Mouse (Mus musculus) hindbrain, postnatal 0 days (tissue): ENCODE data around the gene Comp. TPM values are rescaled to one million over a fixed set of nuclear protein-coding genes. Genes with fewer than 3 reads are reported as not detected.

Experiments used
- ATAC-seq: fragments of 200-750 bp; cut with Nextera tagmentation; 2 replicates; pipeline ENCODE4 v1.8.0; 2017; ENCODE audit warnings: mild to moderate bottlenecking, moderate TSS enrichment, moderate library complexity
- DNase-seq: peaks from one replicate; pipeline ENCODE4 v3.0.0-alpha.2; 2015; ENCODE audit warnings: low spot score
- H3K27ac ChIP-seq: fragments of 300-500 bp; sonication (generic); 2 replicates; pipeline ENCODE4 v1.5.1; 2014; ENCODE audit warnings: mild to moderate bottlenecking
- H3K27me3 ChIP-seq: fragments of 300-500 bp; sonication (generic); 2 replicates; pipeline ENCODE4 v1.6.1; 2014; ENCODE audit warnings: low read length, mixed read lengths; ENCODE audit not compliant: insufficient read depth
- H3K36me3 ChIP-seq: fragments of 300-500 bp; sonication (generic); 2 replicates; pipeline ENCODE4 v1.6.1; 2014; ENCODE audit warnings: low read length, mixed read lengths; ENCODE audit not compliant: insufficient read depth
- H3K4me1 ChIP-seq: fragments of 300-500 bp; sonication (generic); 2 replicates; pipeline ENCODE4 v1.6.1; 2014; ENCODE audit warnings: antibody characterized with exemption, low read length, mixed read lengths; ENCODE audit not compliant: insufficient read depth
- H3K4me2 ChIP-seq: fragments of 300-500 bp; sonication (generic); 2 replicates; pipeline ENCODE4 v1.6.1; 2014; ENCODE audit warnings: low read depth, mild to moderate bottlenecking, low read length, moderate library complexity, mixed read lengths
- H3K4me3 ChIP-seq: fragments of 300-500 bp; sonication (generic); 2 replicates; pipeline ENCODE4 v1.5.1; 2014; ENCODE audit warnings: low read length
- H3K9ac ChIP-seq: fragments of 300-500 bp; sonication (generic); replicated peaks from 2 replicates; pipeline ENCODE4 v1.6.1; 2014; ENCODE audit warnings: mild to moderate bottlenecking, low read length, moderate library complexity, mixed read lengths
- H3K9me3 ChIP-seq: fragments of 300-500 bp; sonication (generic); 2 replicates; pipeline ENCODE4 v1.6.1; 2016; ENCODE audit warnings: low read length, mixed read lengths
- CTCF ChIP-seq: IDR thresholded peaks from 2 replicates; pipeline ENCODE4 v1.5.1; 2016; ENCODE audit warnings: antibody characterized with exemption, control low read depth, low read depth
- WGBS: fragments of 180-500 bp; shearing (Covaris S2); extraction: QIAGEN DNeasy Blood & Tissue Kit; methylation state at CpG from one replicate; pipeline ENCODE4 v1.1.7; 2014; 5-methylcytosine and 5-hydroxymethylcytosine counted together
- polyA plus RNA-seq: library from polyadenylated mRNA; unstranded; fragments of >200 nt; fragmentation: Nextera tagmentation; extraction: Ambion mirVana; gene quantifications from 2 replicates; pipeline ENCODE4 v1.2.1, GENCODE M21; 2015
- total RNA-seq: library from RNA; depleted of rRNA; stranded (reverse); fragments of >200 nt; gene quantifications from 2 replicates; pipeline ENCODE4 v1.2.3, GENCODE M21; 2014

Gene Comp
- total and polyA plus RNA-seq, 2 experiments from 2014 or later: 0.21 to 0.25 TPM

- Histone ChIP-seq H3K4me3 (no peak overlapping the region), H3K27me3 (no peaks in the 10 kb centered on the region), H3K36me3 (peaks cover 49% of the 10 kb centered on the region), H3K27ac (peak overlapping the region; percentile 46), H3K9ac (0 out of 2 replicates have a peak overlapping the region, but pooled peaks have one; percentile 9), H3K9me3 (no peaks in the 10 kb centered on the region), H3K4me1 (peaks cover 5% of the 10 kb centered on the region; the same call in 1 of the 2 replicates), H3K4me2 (no peak overlapping the region)
- DNase-seq (peak; percentile 84), ATAC-seq (peak; percentile 85)
- TF ChIP-seq CTCF: peak; percentile 72
- 26% methylated on average over 53 of the region's 53 CpGs for WGBS
Observed at GRCm38 (mm10) chr8:70330741-70331364, 42.5 kb upstream of the Comp start.

- H3K9ac ChIP-seq: 0 out of 2 replicates have a peak overlapping the region, but pooled peaks have one; percentile 33
- H3K4me1 ChIP-seq: peaks cover 5% of the 10 kb centered on the region; the same call in 1 of the 2 replicates
- H3K27me3 ChIP-seq: no peaks in the 10 kb centered on the region
- H3K4me2 ChIP-seq: no peak overlapping the region
- H3K4me3 ChIP-seq: no peak overlapping the region
- ATAC-seq (no peak), DNase-seq (peak; percentile 49)
- TF ChIP-seq CTCF: no peak
- peak overlapping the region; percentile 34; the same call in 1 of the 2 replicates for H3K27ac ChIP-seq
- 60% methylated on average over 19 of the region's 19 CpGs for WGBS
- no peaks in the 10 kb centered on the region for H3K9me3 ChIP-seq
- peaks cover 53% of the 10 kb centered on the region for H3K36me3 ChIP-seq
Observed at GRCm38 (mm10) chr8:70331526-70331925, 41.8 kb upstream of the Comp start.

- Histone ChIP-seq H3K9me3 (no peaks in the 10 kb centered on the region), H3K9ac (no peak overlapping the region), H3K27me3 (no peaks in the 10 kb centered on the region), H3K4me1 (peaks cover 5% of the 10 kb centered on the region; the same call in 1 of the 2 replicates), H3K4me3 (no peak overlapping the region), H3K4me2 (0 out of 2 replicates have a peak overlapping the region, but pooled peaks have one; percentile 10), H3K36me3 (peaks cover 60% of the 10 kb centered on the region), H3K27ac (0 out of 2 replicates have a peak overlapping the region, but pooled peaks have one; percentile 34)
- peak; percentile 90 for DNase-seq
- peak; percentile 76 for ATAC-seq
- WGBS: 23% methylated on average over 41 of the region's 41 CpGs
- peak; percentile 63 for TF ChIP-seq CTCF
Observed at GRCm38 (mm10) chr8:70332070-70332877, 41.1 kb upstream of the Comp start.

- Histone ChIP-seq H3K27ac (no peak overlapping the region), H3K4me1 (peaks cover 5% of the 10 kb centered on the region; the same call in 1 of the 2 replicates), H3K4me2 (no peak overlapping the region), H3K36me3 (peaks cover 66% of the 10 kb centered on the region), H3K9ac (no peak overlapping the region), H3K9me3 (no peaks in the 10 kb centered on the region), H3K27me3 (no peaks in the 10 kb centered on the region), H3K4me3 (no peak overlapping the region)
- DNase-seq (no peak), ATAC-seq (no peak)
- TF ChIP-seq CTCF: no peak
- WGBS: 98% methylated on average over 6 of the region's 6 CpGs
Observed at GRCm38 (mm10) chr8:70332878-70333202, 40.5 kb upstream of the Comp start.

GRCm38 (mm10) chr8:70338931-70339330, 34.4 kb upstream of the Comp start:
- Histone ChIP-seq H3K4me1 (no peaks in the 10 kb centered on the region), H3K27ac (no peak overlapping the region), H3K9ac (no peak overlapping the region), H3K4me3 (no peak overlapping the region), H3K4me2 (no peak overlapping the region), H3K27me3 (no peaks in the 10 kb centered on the region), H3K36me3 (peaks cover 81% of the 10 kb centered on the region), H3K9me3 (no peaks in the 10 kb centered on the region)
- TF ChIP-seq CTCF: no peak
- DNase-seq (no peak), ATAC-seq (no peak)
- WGBS: 92% methylated on average over 7 of the region's 7 CpGs

- DNase-seq: no peak
- Histone ChIP-seq H3K4me1 (no peaks in the 10 kb centered on the region), H3K4me2 (no peak overlapping the region), H3K27ac (no peak overlapping the region), H3K4me3 (no peak overlapping the region), H3K9me3 (no peaks in the 10 kb centered on the region), H3K36me3 (peaks cover 65% of the 10 kb centered on the region), H3K27me3 (no peaks in the 10 kb centered on the region), H3K9ac (no peak overlapping the region)
- no peak for ATAC-seq
- TF ChIP-seq CTCF: no peak
- 82% methylated on average over 7 of the region's 7 CpGs for WGBS
Observed at GRCm38 (mm10) chr8:70340659-70341058, 32.7 kb upstream of the Comp start.

- 86% methylated on average over 14 of the region's 14 CpGs for WGBS
- no peaks in the 10 kb centered on the region for H3K9me3 ChIP-seq
Observed at GRCm38 (mm10) chr8:70342007-70342406, 31.4 kb upstream of the Comp start.

More at GRCm38 (mm10) chr8:70342007-70342406, 31.4 kb upstream of the Comp start:
- no peak overlapping the region for H3K27ac ChIP-seq
- DNase-seq: no peak
- H3K27me3 ChIP-seq: no peaks in the 10 kb centered on the region
- no peak overlapping the region for H3K9ac ChIP-seq
- no peak overlapping the region for H3K4me2 ChIP-seq
- H3K4me1 ChIP-seq: no peaks in the 10 kb centered on the region
- no peak for TF ChIP-seq CTCF
- ATAC-seq: no peak
- H3K36me3 ChIP-seq: peaks cover 51% of the 10 kb centered on the region
- H3K4me3 ChIP-seq: no peak overlapping the region
